Mouse (Mus musculus): ENCODE results near the gene Retnlg.
"Not testable (repeated sequence)": the region's sequence is repeated elsewhere in the genome, so short reads cannot be mapped to it uniquely, and the experiment has no call there.

Retnlg gene

DNA sequence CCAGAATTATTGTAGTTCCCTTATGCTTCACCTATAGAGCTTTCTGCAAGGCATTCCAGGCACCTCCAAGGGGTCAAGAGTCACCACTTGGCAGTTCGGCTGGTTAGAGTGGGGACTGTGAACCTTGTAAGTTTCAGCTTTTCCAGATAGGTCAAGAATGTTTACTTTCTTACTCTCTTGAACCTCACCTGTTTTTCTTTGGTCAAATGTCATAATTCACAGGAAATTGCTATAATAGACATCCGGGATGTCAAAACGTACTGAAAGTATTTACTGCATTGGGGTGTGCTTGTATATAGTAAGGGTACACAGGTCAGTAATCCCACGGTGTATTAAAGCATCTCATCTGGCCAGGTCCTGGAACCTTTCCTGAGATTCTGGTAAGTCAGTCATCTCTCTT lies at the start of gene Retnlg:
TSS of gene Retnlg (plus strand) at position 301 of the 400 bp plus-strand sequence.
- no peak for DNase-seq

GRCm38 (mm10) chr16:48826474-48826873 lies 45.9 kb upstream of the Retnlg start:
- no peak for DNase-seq

- no peak for DNase-seq
These were observed 44.8 kb upstream of the Retnlg start for GRCm38 (mm10) chr16:48827625-48828024.

GRCm38 (mm10) chr16:48829060-48829459 lies 43.4 kb upstream of the Retnlg start:
- no peak for DNase-seq

GRCm38 (mm10) chr16:48832055-48832454 lies 40.4 kb upstream of the Retnlg start:
- no peak for DNase-seq

DNA sequence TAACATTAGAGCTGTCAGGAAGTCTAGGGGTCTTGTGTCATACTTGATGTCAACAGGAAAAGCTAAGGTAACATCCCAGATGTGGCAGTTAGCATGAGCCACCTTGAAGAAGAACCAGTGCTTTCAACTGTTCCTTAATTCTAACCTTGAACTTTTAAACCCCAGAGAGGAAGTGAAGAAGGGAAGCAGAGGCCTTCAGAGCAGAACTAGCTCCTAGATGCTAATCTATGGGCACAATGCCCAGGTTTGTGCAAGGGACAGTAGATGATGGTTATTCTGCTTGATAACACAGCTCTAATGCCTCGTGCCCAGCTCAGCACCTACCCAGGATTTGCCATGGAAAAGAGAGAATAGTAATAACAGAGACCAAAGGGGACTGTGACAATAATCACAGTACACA lies 38.8 kb upstream of the Retnlg start:
- not testable (repeated sequence) for DNase-seq

GRCm38 (mm10) chr16:48842266-48842665 lies 30.2 kb upstream of the Retnlg start, which contains the start of gene Retnla:
Gene Retnla, plus strand, starts transcription at chr16:48842551.
- DNase-seq = no peak

GRCm38 (mm10) chr16:48843671-48844386 lies 28.6 kb upstream of the Retnlg start:
- DNase-seq = no peak

DNA sequence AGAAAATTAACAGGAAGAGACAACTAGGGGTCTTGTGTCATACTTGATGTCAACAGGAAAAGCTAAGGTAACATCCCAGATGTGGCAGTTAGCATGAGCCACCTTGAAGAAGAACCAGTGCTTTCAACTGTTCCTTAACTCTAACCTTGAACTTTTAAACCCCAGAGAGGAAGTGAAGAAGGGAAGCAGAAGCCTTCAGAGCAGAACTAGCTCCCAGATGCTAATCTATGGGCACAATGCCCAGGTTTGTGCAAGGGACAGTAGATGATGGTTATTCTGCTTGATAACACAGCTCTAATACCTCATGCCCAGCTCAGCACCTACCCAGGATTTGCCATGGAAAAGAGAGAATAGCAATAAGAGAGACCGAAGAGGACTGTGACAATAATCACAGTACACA lies 7.4 kb upstream of the Retnlg start:
- not testable (repeated sequence) for DNase-seq

GRCm38 (mm10) chr16:48867690-48868089 lies 4.7 kb upstream of the Retnlg start:
- DNase-seq = no peak

GRCm38 (mm10) chr16:48868663-48869062 lies 3.8 kb upstream of the Retnlg start:
- no peak for DNase-seq

- no peak for DNase-seq
These were observed 2.8 kb upstream of the Retnlg start for GRCm38 (mm10) chr16:48869671-48870070.

DNA sequence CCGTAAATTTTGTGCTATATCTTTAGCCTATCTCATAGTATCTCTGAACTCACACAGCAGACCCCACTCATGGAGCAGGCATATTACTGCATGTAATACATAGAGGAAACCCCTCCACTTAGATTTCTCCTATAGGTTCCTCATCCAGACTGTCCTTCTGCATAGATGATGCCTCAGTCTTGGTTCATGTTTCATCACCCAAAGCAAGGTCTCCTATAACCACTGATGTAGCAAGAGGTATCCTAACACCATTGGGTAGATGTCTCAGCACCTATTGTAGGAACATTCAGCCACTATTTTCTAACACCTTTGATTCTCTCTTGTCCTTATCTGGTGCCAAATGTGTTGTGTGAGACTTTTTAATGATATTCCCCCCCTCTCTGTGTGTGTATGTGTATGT lies 667 bp upstream of the Retnlg start:
- no peak for DNase-seq

GRCm38 (mm10) chr16:48890733-48891132 lies 18.3 kb downstream of the Retnlg start:
- no peak for DNase-seq

DNA sequence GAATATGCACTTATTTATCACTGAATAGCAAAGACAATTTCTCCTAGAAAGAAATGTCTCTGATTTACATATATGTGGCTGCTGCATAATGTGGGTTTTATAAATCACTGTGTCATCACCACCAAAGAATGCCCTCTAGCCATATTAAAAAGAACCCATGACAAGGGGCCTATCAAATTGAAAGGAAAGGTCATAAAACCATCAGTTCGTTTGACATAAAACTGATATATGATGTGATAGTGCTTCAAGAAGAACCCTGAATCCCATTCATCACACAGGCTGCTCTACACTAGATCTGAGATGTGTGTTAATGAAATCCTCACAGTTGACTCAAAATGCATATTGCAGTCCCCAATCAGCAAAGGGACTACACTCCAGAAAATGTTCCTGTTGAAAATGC lies 27.4 kb downstream of the Retnlg start:
- DNase-seq = no peak

DNA sequence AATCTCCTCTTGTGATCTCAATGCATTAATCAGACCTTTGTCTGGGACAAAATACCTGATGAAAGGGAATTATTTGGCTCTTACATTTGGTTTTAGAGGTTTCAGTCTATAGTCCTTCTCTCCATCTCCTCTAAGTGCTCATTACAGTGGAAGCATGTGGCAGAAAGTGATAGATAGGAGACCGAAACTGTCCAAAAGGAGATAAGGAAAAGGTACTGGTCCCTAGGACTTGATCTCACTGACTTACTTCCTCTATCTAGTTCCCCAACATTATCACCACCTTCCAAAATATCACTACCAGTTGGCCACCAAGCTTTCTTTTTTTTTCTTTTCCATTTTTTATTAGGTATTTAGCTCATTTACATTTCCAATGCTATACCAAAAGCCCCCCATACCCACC lies 38.8 kb downstream of the Retnlg start:
- DNase-seq = no peak

- no peak for DNase-seq
These were observed 40.8 kb downstream of the Retnlg start for GRCm38 (mm10) chr16:48913206-48913605.

- no peak for DNase-seq
These were observed 51.3 kb downstream of the Retnlg start for GRCm38 (mm10) chr16:48923724-48924123.

Data from retina, postnatal 1 day (tissue).